Mouse (Mus musculus): ENCODE measurements around the gene Hlf. TPM values are rescaled to one million over a fixed set of nuclear protein-coding genes. Genes with fewer than 3 reads are reported as not detected.

The Hlf gene
- polyA plus RNA-seq, 1 experiment from 2014 or later = 4.2 TPM

DNA sequence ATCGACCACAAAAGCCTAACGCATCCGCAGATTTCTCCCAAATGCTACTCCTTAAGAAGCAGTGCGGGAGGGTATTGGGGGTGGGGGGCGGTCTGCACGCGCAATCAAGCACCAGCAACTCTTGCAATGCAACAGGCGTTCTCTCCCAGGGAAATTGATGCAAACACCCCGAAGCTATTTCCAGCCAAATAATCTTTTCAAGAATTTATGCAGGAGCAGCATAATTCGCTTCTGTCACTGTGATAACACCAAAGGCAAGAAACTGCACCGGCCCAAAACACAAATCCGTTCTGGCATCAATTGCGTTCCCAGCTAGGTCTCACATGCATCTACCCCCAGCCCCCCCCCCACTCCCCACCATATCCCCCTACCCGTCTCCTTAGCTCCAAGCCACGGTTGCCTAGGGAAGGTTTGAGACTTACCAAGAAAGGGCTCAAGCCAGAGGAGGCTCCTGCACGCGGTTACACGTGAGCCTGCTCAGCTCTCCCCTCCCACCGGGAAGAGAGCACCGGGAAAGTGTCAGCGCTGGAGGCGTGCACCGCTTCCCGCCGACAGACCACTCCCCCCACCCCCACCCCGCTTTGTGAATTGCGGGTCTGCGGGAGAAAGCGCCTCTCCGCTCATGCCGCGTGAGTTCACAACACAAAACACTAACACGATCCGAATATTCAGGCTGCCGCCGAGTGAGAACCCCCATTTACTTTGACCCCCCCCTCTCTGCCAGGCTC, 1.4 kb downstream of the Hlf start:
- under 1% methylated on average over 36 of the region's 36 CpGs for WGBS

DNA sequence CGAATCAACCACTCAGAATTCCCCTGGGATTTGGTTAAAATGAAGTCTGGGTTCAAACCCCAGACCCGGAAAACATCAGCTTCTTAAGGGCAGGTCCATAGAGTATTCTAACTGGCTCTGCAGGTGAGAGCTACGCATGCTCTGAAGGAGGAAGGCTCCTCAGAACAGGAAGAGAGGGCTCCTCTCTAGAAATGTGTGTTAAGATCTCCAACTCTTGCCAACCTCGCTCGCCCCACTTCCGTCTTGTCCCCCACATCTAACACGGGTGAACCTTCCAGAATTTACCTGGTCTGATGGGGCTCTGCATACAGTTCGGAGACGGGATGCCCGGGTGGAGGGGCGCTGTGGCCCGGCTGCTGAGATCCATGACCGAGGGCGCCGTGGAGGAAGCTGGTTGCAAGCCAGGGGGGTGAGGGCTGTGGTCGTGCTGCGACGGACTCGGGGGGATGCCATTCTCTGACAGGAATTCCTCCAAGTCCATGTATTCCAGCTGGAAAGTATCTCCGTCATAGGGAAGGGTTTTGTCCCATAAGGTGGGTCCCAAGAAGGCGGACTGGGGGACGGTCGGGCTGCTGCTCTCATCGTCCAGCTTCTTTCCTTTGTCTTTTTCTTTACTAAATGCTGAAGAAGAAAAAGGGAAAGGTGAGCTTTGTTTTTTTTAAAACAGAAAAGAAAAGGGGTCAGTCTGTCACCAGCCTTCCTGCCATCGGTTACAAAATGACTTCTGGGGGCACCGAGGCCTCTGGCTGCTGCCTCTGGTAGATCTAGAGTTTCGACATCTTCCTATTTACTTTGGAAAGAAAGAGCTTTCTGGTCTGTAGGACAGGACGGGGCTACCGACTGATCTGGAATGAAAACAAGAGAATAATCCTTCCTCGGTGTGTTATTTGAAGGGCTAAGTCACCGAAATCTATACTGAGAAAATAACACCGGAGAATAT, 2.9 kb downstream of the Hlf start:
- peaks cover 21% of the 10 kb centered on the region for H3K27me3 ChIP-seq
- WGBS = 45% methylated on average over 32 of the region's 32 CpGs

More for the DNA sequence above, 1.4 kb downstream of the Hlf start:
- peaks cover 25% of the 10 kb centered on the region for H3K4me1 ChIP-seq
- H3K9ac ChIP-seq (replicated peaks) = peak overlapping the region; percentile 52
- H3K27ac ChIP-seq (replicated peaks) = no peak overlapping the region
- H3K36me3 ChIP-seq = no peaks in the 10 kb centered on the region
- peak overlapping the region; percentile 58 for H3K4me3 ChIP-seq
- peak; percentile 39 for ATAC-seq (replicated peaks)
- H3K4me2 ChIP-seq (replicated peaks) = peak overlapping the region; percentile 96
- no peaks in the 10 kb centered on the region for H3K9me3 ChIP-seq
- peaks cover 21% of the 10 kb centered on the region for H3K27me3 ChIP-seq

DNA sequence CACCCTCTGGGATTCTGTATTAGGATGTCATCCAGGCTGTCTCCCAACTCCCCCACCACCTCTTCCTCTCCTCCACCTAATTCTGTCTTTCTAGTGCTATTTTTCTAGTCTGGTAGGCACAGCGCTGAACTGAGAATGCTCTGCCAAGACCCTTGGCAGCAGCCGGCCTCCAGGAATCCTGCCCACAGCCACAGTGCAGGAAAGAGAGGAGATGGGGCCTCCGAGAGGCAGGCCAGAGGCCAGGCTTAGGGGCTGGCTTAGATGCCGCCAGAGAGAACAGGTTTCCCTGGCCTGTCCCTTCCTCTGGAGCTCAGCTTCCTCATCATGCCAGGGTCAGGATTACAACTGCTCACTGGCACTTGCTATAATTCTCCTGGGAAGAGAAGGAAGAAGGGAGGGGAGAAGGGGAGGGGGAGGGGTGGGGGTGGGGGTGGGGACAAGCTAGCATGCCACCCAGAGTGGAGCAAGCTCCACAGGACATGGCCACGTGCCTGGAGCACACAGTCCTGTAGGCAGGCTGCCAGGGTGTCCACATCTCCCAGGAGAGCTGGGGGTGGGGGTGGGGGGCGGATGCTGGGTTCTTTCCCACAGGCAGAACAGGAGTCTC, 8.6 kb downstream of the Hlf start:
- no peak overlapping the region for H3K4me3 ChIP-seq
- H3K4me2 ChIP-seq (replicated peaks) = peak overlapping the region; percentile 23
- H3K36me3 ChIP-seq = no peaks in the 10 kb centered on the region
- 11% methylated on average over 6 of the region's 6 CpGs for WGBS
- peaks cover 17% of the 10 kb centered on the region for H3K4me1 ChIP-seq
- H3K9me3 ChIP-seq = no peaks in the 10 kb centered on the region
- H3K9ac ChIP-seq (replicated peaks) = no peak overlapping the region
- peak; percentile 90 for ATAC-seq (replicated peaks)
- H3K27ac ChIP-seq (replicated peaks) = peak overlapping the region; percentile 73
- H3K27me3 ChIP-seq = peaks cover 5% of the 10 kb centered on the region; the same call in 1 of the 2 replicates

More for the DNA sequence above, 2.9 kb downstream of the Hlf start:
- H3K9ac ChIP-seq (replicated peaks) = no peak overlapping the region
- H3K4me1 ChIP-seq = peaks cover 25% of the 10 kb centered on the region
- H3K27ac ChIP-seq (replicated peaks) = no peak overlapping the region
- no peak for ATAC-seq (replicated peaks)
- H3K36me3 ChIP-seq = no peaks in the 10 kb centered on the region
- H3K9me3 ChIP-seq = no peaks in the 10 kb centered on the region
- H3K4me2 ChIP-seq (replicated peaks) = peak overlapping the region; percentile 96
- peak overlapping the region; percentile 3; the same call in 1 of the 2 replicates for H3K4me3 ChIP-seq

DNA sequence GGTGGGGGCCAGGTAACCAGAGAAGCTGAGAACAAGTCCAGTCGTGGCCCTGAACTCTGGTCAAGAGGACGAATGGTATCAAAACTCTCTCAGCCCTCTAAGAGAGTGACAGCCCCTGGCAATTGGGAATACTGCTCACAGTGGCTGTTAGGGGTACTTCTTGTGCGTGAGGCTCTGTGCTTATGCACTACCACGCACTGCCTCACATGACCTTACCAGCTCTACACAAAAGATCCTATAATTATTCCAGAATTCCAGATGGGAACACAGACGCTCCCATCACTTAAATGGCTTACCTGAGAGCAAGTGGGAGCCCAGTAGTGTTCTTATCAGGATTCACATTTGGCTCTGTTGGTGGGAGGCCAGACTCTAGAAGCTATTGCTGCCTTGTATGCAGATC, 9.6 kb downstream of the Hlf start:
- H3K27me3 ChIP-seq = no peaks in the 10 kb centered on the region
- no peak overlapping the region for H3K9ac ChIP-seq (replicated peaks)
- H3K4me2 ChIP-seq (replicated peaks) = no peak overlapping the region
- no peak overlapping the region for H3K4me3 ChIP-seq
- H3K9me3 ChIP-seq = no peaks in the 10 kb centered on the region
- peak; percentile 64 for ATAC-seq (replicated peaks)
- H3K27ac ChIP-seq (replicated peaks) = no peak overlapping the region; the same call in 1 of the 2 replicates
- H3K36me3 ChIP-seq = no peaks in the 10 kb centered on the region
- H3K4me1 ChIP-seq = peaks cover 17% of the 10 kb centered on the region
- WGBS = 46% methylated on average over 5 of the region's 5 CpGs

DNA sequence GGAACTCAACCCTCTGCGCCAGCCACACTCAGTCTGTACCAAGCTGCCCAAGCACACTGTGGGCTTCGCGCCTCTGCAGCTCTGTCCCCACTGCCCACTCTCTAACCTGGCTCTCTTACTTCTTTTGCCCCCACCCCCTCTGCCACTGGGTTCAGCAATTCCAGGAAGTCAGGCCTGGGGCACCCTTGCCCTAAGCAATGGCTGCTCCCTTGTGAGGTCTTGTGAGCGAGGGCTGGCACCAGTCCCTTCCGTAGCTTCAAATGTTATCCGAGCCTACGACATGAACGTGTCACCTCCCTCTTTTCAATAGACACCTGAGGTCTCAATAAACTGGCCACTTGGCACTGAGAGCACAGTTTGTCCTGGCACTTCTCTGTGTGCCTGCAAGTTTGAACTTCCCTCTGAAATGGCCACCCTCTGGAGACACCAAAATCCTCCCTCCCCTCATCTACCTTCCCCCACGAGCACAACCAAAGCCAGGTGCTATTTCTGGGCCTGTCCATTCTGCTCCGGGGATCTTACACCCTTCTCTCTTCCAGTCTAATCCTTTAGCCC, 10.5 kb downstream of the Hlf start:
- Histone ChIP-seq H3K9ac (replicated peaks) (no peak overlapping the region), H3K27me3 (no peaks in the 10 kb centered on the region), H3K4me2 (replicated peaks) (no peak overlapping the region), H3K9me3 (no peaks in the 10 kb centered on the region), H3K4me1 (peaks cover 17% of the 10 kb centered on the region), H3K27ac (replicated peaks) (no peak overlapping the region), H3K36me3 (no peaks in the 10 kb centered on the region), H3K4me3 (no peak overlapping the region)
- ATAC-seq (replicated peaks) = no peak
- WGBS = 86% methylated on average over 10 of the region's 10 CpGs

DNA sequence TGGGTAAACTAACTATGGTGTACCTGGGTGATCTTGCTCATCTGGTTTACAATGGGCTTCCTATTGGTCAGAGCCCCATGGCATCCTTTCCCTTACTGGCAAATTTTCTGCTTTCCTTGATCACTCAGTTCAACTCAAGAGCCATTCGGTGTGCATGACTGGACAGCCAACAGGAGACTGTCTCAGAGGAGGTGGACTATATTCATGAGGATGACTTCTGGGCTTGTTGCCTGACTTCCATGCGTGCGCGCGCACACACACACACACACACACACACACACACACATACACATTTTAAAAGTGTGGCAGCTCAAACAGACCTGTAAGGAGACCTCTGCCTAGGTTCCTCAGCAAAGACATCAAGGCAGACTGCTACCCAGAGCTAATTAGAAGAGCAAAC, 12.7 kb downstream of the Hlf start:
- peaks cover 17% of the 10 kb centered on the region for H3K4me1 ChIP-seq
- H3K27me3 ChIP-seq = no peaks in the 10 kb centered on the region
- H3K36me3 ChIP-seq = no peaks in the 10 kb centered on the region
- H3K9ac ChIP-seq (replicated peaks) = no peak overlapping the region
- no peak overlapping the region for H3K4me3 ChIP-seq
- H3K27ac ChIP-seq (replicated peaks) = no peak overlapping the region
- H3K9me3 ChIP-seq = no peaks in the 10 kb centered on the region
- no peak overlapping the region for H3K4me2 ChIP-seq (replicated peaks)
- ATAC-seq (replicated peaks) = no peak
- 95% methylated on average over 5 of the region's 5 CpGs for WGBS

DNA sequence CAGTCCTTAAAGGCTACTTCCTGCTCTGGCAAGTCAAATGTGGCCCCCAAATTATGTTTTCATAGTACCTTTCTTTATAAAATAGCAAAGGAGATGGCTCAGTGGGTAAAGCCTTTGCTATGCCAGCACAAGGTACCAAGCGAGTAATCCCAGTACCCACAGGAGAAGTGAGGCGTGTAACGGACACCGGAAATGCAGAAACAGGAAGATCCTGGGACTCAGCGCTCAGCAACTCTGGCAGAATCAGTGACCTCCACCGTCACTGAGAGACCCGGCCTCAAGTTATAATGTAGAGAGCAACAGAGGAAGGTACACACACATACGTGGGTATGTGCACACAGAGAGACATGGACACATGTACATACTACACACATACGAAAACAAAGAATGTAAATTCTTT, 14.3 kb downstream of the Hlf start:
- no peak overlapping the region for H3K4me3 ChIP-seq
- H3K27ac ChIP-seq (replicated peaks) = no peak overlapping the region
- H3K4me1 ChIP-seq = peaks cover 5% of the 10 kb centered on the region
- no peaks in the 10 kb centered on the region for H3K36me3 ChIP-seq
- H3K27me3 ChIP-seq = no peaks in the 10 kb centered on the region
- no peak overlapping the region for H3K9ac ChIP-seq (replicated peaks)
- no peak for ATAC-seq (replicated peaks)
- no peaks in the 10 kb centered on the region for H3K9me3 ChIP-seq
- 97% methylated on average over 9 of the region's 9 CpGs for WGBS
- H3K4me2 ChIP-seq (replicated peaks) = no peak overlapping the region

DNA sequence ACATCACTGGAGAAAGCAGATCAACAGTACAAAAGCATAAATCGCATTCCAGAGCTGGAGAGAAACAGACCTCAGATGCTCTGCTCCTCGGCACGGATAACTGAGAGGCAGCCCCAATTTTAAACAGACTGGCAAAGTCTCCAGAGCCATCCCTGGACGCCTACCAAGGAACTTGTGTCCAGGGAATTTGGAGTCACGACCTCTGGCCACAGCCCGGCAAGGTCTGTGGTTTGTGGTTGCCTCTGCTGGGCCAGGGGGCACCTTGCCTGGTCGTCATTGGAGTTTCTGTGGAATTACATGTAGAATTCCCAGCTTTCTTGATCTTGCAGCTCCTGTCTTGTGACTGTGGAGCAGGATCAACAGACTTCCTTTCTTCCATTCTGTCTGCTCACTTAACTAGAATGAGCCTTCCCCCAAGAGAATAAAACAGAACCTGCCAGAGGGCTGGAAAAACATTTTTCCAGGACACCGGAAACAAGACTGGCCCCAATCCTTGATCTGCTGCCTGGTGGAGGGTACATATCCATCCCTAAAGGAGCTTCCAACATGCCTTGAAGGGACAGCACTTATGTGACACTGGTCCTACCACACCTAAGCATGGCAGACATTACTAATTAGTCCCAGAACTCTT, 19.1 kb downstream of the Hlf start:
- H3K4me1 ChIP-seq = peaks cover 33% of the 10 kb centered on the region
- no peak for ATAC-seq (replicated peaks)
- H3K4me3 ChIP-seq = no peak overlapping the region
- WGBS = 50% methylated on average over 8 of the region's 8 CpGs
- no peaks in the 10 kb centered on the region for H3K9me3 ChIP-seq
- H3K36me3 ChIP-seq = no peaks in the 10 kb centered on the region
- H3K27ac ChIP-seq (replicated peaks) = no peak overlapping the region
- H3K27me3 ChIP-seq = no peaks in the 10 kb centered on the region
- no peak overlapping the region for H3K4me2 ChIP-seq (replicated peaks)
- H3K9ac ChIP-seq (replicated peaks) = no peak overlapping the region

DNA sequence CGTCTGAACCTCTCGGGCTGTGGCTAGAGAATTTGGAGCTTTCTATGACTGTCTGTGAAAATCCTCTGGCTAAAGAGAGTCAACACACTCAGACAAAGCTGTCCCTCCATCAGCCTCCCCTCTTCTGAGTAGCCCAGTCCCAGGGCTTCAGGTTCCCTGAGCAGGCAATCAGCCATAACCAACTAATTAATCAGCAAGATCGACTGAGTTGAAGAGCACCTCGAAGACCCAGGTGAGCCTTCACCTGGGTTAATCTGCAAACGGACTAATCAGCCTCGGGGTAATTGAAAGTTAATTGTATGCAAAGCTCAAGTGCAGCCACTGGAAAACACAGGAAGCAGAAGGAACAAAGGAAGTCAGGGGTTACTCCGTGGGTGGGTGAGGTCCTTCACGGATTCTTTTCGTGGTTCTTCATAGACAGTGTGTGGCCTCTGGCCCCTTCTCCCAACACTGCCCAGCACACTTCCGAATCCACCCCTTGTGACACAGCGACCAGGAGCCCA, 19.9 kb downstream of the Hlf start:
- H3K9me3 ChIP-seq = no peaks in the 10 kb centered on the region
- H3K4me3 ChIP-seq = peak overlapping the region; percentile 20
- 0 out of 2 replicates have a peak overlapping the region, but pooled peaks have one; percentile 81 for H3K27ac ChIP-seq (replicated peaks)
- no peaks in the 10 kb centered on the region for H3K36me3 ChIP-seq
- H3K4me2 ChIP-seq (replicated peaks) = peak overlapping the region; percentile 44
- H3K4me1 ChIP-seq = peaks cover 33% of the 10 kb centered on the region
- ATAC-seq (replicated peaks) = 0 out of 2 replicates have a peak, but pooled peaks have one; percentile 12
- peak overlapping the region; percentile 18; the same call in 1 of the 2 replicates for H3K9ac ChIP-seq (replicated peaks)
- H3K27me3 ChIP-seq = no peaks in the 10 kb centered on the region
- WGBS = under 1% methylated on average over 11 of the region's 11 CpGs

DNA sequence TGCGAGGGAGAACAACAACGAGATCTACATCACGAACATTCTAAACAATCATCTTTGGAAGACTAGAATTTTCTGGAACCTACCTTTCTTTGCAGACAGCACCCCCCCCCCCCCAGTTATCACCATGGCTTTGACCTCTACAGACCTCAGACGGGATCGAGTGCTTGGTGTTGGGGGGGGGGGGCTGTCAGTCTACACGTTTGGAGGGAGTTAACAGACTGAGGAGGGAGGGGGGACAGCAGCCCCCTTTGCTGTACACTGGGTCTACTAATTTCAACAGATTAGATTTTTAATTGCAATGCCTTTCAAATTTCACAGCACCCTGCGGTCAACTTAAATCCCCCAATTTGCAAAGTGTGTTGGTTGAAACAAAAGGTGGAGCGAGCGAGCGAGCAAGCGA, 20.3 kb downstream of the Hlf start:
- H3K9ac ChIP-seq (replicated peaks) = peak overlapping the region; percentile 18; the same call in 1 of the 2 replicates
- H3K9me3 ChIP-seq = no peaks in the 10 kb centered on the region
- no peaks in the 10 kb centered on the region for H3K36me3 ChIP-seq
- H3K4me1 ChIP-seq = peaks cover 33% of the 10 kb centered on the region
- peak overlapping the region; percentile 20 for H3K4me3 ChIP-seq
- 10% methylated on average over 11 of the region's 11 CpGs for WGBS
- no peaks in the 10 kb centered on the region for H3K27me3 ChIP-seq
- ATAC-seq (replicated peaks) = peak; percentile 39; the same call in 1 of the 2 replicates
- H3K4me2 ChIP-seq (replicated peaks) = peak overlapping the region; percentile 44
- H3K27ac ChIP-seq (replicated peaks) = peak overlapping the region; percentile 81

DNA sequence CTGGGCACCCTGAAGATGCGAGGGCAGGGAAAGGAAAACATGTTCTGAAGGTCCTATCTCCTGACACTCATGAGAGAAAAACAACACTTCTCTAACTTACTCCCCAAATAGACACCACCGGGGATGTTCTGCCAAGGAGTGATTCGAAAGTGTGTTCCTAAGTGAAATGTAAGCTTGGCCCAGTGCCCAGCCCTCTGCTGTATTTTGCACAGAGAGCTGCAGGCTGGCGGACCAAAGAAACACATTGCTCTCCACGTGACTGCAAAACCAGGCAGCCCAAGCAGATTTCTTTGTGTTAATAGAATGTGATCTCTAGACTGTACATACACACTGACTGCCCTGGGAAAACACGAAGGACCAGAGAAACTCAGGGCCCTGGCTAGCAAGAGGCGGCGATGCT, 21.1 kb downstream of the Hlf start:
- Histone ChIP-seq H3K9me3 (no peaks in the 10 kb centered on the region), H3K36me3 (no peaks in the 10 kb centered on the region), H3K27me3 (no peaks in the 10 kb centered on the region), H3K4me3 (no peak overlapping the region), H3K4me2 (replicated peaks) (peak overlapping the region; percentile 44), H3K27ac (replicated peaks) (peak overlapping the region; percentile 81), H3K9ac (replicated peaks) (no peak overlapping the region), H3K4me1 (peaks cover 33% of the 10 kb centered on the region)
- 5% methylated on average over 8 of the region's 8 CpGs for WGBS
- peak; percentile 92 for ATAC-seq (replicated peaks)
